Mouse (Mus musculus) CH12.LX (cell line): ENCODE measurements around the gene Tspan9.

Source experiments
- CTCF ChIP-seq, 2 experiments: IDR thresholded peaks in 1 of 2; conservative IDR thresholded peaks in 1 of 2; 2 replicates each; pipeline ENCODE4 v1.5.1; 2011 to 2012; ENCODE audit warnings: low read depth in 2 of 2, low read length in 2 of 2, improper control_type of control experiment in 1 of 2, inconsistent platforms in 1 of 2, mild to moderate bottlenecking in 1 of 2, moderate library complexity in 1 of 2
- ELF1 ChIP-seq: IDR thresholded peaks from 2 replicates; pipeline ENCODE4 v1.6.1; 2014; ENCODE audit warnings: low read depth, mild to moderate bottlenecking, inconsistent platforms, low read length, improper control_type of control experiment
- EP300 ChIP-seq: IDR thresholded peaks from 2 replicates; pipeline ENCODE4 v1.6.1; 2011; ENCODE audit warnings: low read length, improper control_type of control experiment
- JUND ChIP-seq: conservative IDR thresholded peaks from 2 replicates; pipeline ENCODE4 v1.6.1; 2011; ENCODE audit warnings: low read depth, low read length, improper control_type of control experiment
- KAT2A ChIP-seq: IDR thresholded peaks from 2 replicates; pipeline ENCODE4 v1.6.1; 2012; ENCODE audit warnings: low read length, improper control_type of control experiment, inconsistent platforms; ENCODE audit not compliant: insufficient replicate concordance
- MYC ChIP-seq: IDR thresholded peaks from 2 replicates; pipeline ENCODE4 v1.6.1; 2011; ENCODE audit warnings: low read depth, mild to moderate bottlenecking, improper control_type of control experiment, low read length
- POLR2A ChIP-seq: IDR thresholded peaks from 2 replicates; pipeline ENCODE4 v1.6.1; 2011; ENCODE audit warnings: low read depth, mild to moderate bottlenecking, improper control_type of control experiment, low read length
- RAD21 ChIP-seq: IDR thresholded peaks from 2 replicates; pipeline ENCODE4 v1.6.1; 2011; ENCODE audit warnings: low read depth, mild to moderate bottlenecking, low read length, improper control_type of control experiment, moderate library complexity

- TF ChIP-seq EP300 (no peak), RAD21 (no peak), KAT2A (no peak), POLR2A (no peak), MYC (no peak), ELF1 (no peak), JUND (no peak), CTCF (conservative IDR thresholded peaks at IDR 0.05 in 1 of 2, IDR thresholded peaks at IDR 0.05 in 1 of 2; ENCODE audit: low read depth in 2 of 2, low read length in 2 of 2) (no peak)
Measured at GRCm38 (mm10) chr6:127928682-127929081, 214.7 kb downstream of the Tspan9 start.
